Mouse (Mus musculus) urinary bladder, adult 2 months (tissue): Measurements from ENCODE around the gene Mettl24. TPM values are rescaled to one million over a fixed set of nuclear protein-coding genes. Genes with fewer than 3 reads are reported as not detected.
"Not testable (repeated sequence)": the region's sequence is repeated elsewhere in the genome, so short reads cannot be mapped to it uniquely, and the experiment has no call there.

ENCODE experiments used
- DNase-seq: peaks from one replicate; pipeline ENCODE4 v3.0.0; 2022; ENCODE audit warnings: low spot score
- polyA plus RNA-seq: library from polyadenylated mRNA; depleted of rRNA; stranded (reverse); fragments of >200 nt; gene quantifications from 2 replicates; pipeline ENCODE4 v1.2.3, GENCODE M21; 2012

Mettl24 gene
- polyA plus RNA-seq, 1 experiment, result 2.4 TPM

- DNase-seq, result no peak
Observed at GRCm38 (mm10) chr10:40737274-40738112, 54.4 kb downstream of the Mettl24 start.

DNA sequence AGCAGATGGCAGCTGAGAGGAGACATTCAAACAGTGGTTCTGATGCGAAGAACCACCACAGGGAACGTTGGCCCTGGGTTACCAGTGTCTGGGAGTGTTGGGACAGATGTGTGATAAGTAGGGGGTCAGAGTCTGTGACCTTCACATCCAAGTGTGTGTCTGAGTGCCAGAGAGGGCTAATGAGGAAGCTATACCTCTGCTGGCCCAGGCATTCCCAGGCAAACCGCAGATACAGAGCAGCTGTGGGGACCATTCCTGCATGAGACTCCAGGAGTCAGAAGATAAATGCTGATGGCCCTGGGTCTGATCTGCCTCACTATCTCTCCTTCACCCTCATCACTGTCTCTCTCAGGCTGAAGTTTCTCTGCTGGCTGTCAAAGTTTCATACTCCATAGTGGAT, 57.6 kb downstream of the Mettl24 start:
- no peak for DNase-seq

- DNase-seq, result no peak
Observed at GRCm38 (mm10) chr10:40750293-40751047, 67.4 kb downstream of the Mettl24 start.

GRCm38 (mm10) chr10:40751157-40751556, 68.1 kb downstream of the Mettl24 start:
- no peak for DNase-seq

- DNase-seq, result no peak
Observed at GRCm38 (mm10) chr10:40753036-40753435, 70.0 kb downstream of the Mettl24 start.

DNA sequence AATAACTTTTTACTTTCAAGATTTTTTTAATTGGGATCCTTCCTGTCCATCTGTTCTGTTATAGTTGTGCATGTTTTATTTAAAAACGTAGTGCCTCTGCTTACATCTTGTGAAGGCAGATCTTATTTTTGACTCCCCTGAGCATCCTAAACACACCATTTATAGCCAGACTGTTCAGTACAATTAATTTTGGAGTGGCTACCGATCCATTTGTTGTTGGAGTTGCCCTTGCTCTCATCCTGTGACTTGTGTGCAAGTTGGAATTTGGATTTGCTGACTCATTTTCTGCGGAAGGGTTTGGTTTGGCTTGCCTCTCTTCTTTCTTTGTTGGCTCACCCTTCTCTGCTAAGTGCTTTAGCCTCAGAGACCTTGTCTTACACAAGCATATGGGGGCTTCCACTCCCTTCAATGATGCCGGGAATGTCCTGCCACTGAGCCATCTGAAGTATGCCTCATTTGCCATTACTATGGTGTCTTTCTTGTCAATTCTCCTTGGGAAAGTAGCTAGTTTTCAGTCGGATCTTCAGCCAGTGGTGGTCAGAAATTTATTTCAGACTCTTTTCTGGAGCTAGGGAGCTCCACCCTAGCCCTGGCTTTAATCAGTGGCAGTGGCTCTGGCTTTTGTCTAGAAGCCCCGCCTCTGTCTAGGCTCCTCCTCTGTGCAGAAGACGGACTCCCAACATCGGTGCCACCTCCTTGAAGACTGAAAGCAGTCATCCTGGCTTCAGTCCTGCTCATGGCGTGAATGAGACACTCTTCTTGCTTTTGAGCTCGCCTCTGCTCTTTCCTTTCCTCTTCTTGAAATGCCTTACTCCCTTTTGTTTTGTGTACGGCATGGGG, 75.3 kb downstream of the Mettl24 start:
- no peak for DNase-seq

DNA sequence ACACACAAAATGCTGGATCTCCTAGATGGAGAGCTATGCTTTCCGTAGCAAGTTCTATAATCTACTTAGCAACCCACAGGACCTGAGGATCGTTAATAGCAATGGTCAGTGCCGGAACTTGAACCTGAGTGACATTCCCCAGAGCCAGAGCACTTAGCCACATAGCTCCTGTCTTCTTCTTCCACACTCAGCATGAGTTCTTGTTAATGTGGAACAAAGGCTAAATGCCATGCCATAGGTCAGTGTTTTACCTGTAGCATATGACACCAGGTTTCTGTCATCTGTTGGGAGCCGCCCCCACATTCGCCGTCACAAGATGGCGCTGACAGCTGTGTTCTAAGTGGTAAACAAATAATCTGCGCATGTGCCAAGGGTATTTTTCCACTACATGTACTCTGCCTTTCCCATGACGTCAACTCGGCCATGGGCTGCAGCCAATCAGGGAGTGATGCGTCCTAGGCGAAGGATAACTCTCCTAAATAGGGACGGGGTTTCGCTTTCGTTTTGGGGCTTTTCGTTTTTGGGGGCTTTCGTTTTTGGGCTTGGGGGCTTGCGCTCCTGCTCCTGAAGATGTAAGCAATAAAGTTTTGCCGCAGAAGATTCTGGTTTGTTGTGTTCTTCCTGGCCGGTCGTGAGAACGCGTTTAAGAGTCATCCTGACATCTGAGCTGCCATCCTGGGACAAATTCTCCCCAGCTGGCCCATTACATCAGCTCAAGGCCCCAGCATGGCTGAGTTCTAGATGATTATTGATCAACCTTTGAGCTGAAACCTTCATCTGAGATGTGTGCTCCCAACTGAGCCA, 76.5 kb downstream of the Mettl24 start:
- DNase-seq, result not testable (repeated sequence)

GRCm38 (mm10) chr10:40760195-40761009, 77.3 kb downstream of the Mettl24 start:
- no peak for DNase-seq

DNA sequence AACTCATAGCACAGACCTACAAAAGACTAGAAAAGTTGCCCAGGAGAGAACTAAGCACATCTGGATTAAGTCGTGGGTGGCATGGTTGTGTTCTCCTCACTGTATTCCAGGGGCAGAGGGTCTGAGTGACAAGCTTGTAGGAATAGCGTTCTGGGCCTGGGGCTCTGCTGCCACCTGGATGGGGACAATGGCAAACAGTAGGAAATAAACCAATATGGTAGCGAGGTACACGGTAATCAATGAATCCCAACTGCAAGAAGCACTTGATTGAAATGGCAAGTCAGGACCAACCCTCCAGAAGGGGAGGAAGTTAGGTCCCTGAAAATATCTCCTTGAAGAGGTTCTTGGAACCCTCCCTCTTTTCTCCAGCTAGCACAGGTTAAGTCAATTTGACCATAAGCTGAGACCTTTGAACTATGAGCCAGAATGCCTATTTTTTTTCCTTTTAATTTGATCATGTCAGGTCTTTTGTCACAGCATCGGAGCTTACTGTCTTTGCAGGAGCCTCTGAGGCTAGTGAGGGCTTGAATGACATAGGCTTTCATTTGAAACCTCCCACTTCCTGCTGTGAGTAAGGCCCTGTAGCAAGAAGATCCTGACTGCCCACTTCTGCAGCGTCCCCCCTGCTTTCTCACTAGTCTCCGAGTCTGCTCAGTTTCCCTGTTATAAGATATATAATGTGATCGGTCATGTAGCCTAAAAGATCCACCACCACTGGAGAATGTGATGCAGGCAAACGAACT, 78.1 kb downstream of the Mettl24 start:
- no peak for DNase-seq

GRCm38 (mm10) chr10:40762624-40763023, 79.5 kb downstream of the Mettl24 start:
- no peak for DNase-seq

DNA sequence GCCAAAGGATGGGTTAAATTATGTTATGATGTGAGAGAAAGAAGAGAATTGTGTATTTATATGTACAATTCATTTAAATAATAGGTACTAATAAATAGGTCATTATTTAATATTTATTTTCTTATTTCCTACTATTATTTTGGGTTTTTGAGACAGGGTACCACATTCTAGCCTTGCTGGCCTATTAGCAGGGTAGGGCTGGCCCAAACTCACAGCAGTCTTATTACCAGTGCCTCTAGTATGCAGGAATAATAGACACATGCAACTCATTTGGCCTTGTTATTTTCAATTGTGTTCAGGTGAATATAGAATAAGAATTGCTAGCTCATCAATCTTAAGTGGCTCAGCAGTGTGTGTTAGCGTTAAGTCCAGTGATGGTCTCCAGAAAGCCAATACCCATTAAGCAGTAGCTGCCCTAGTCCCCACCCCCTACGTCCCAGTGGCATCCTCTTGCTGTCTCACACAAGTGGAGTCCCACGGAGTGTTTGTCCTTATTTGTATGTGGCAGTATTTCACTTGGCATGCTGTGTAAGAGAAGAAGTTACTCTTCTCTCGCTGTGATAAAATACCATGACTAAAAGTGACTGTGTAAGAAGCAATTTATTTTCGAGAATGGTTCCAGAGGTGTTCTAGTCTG, 80.1 kb downstream of the Mettl24 start:
- DNase-seq, result no peak

DNA sequence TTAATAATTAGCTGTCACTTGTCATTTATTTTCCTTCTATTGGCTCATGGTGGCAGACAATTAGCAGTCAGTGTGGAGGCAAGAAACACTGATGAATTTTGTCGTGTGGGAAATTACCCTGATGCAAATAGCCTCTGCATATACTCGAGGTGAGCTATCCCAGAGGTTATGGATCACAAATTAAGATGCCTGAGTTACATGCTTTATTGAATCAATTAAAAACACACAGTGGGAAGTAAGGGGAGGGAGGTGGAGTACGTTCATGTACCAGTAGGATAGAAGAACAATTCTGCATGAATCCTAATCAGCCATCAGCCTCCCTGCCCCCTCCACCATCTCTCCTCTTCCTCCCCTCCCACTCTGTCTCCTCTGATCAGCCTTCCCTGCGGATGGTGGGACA, 89.2 kb downstream of the Mettl24 start:
- DNase-seq, result no peak

- no peak for DNase-seq
Observed at GRCm38 (mm10) chr10:40775151-40775550, 92.1 kb downstream of the Mettl24 start.

- DNase-seq, result no peak
Observed at GRCm38 (mm10) chr10:40775655-40776054, 92.6 kb downstream of the Mettl24 start.

DNA sequence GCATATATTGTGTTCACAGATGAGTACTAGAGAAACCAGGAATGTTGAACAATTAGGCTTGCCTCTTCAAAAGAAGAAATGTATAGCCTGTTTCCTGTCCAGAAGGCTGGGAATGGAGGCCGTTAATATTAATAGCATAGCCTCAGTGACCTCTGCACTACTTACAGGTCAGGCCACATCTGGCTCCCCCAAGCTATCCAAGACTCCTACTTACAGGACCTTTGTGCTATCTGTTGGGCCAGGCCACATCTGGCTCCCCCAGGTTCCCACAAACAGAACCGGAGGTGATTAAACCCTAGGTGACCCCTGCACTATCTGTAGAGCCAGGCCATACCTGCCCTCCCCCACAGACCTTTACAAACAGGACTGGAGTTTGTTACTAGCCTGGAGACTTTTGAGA, 94.1 kb downstream of the Mettl24 start:
- DNase-seq, result no peak

GRCm38 (mm10) chr10:40778472-40778871, 95.4 kb downstream of the Mettl24 start:
- DNase-seq, result no peak

- no peak for DNase-seq
Observed at GRCm38 (mm10) chr10:40790406-40790805, 107.3 kb downstream of the Mettl24 start.

- DNase-seq, result no peak
Observed at GRCm38 (mm10) chr10:40792115-40792514, 109.0 kb downstream of the Mettl24 start.

DNA sequence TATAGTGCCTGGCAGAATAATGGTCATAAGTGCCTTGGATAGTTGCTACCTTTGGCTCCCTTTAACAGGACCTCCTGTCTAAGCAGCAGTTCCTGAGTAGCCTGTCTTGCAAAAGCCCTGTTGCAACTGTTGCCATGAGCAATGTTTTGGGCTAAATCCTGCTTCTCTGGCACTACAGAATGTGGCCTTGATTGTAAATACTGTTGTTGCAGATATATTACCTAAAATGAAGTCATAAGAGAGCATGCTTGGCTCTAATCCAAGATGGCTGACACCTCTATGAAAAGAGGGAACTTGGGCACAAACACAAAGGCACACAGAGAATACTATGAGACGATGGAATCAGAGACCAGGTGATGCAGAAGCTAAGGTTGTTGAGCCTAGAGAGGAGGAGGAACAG, 122.1 kb downstream of the Mettl24 start:
- no peak for DNase-seq
